Mouse (Mus musculus) duodenum, adult 2 months (tissue): ENCODE measurements around the gene Csnk2a1. TPM values are rescaled to one million over a fixed set of nuclear protein-coding genes. Genes with fewer than 3 reads are reported as not detected.

ENCODE experiments used
- polyA plus RNA-seq: library from polyadenylated mRNA; depleted of rRNA; stranded (reverse); fragments of >200 nt; gene quantifications from 2 replicates; pipeline ENCODE4 v1.2.3, GENCODE M21; 2012; ENCODE audit warnings: low replicate concordance; rRNA removed

Gene Csnk2a1
- 5.1 and 9.3 TPM in 2 replicates for polyA plus RNA-seq

DNA sequence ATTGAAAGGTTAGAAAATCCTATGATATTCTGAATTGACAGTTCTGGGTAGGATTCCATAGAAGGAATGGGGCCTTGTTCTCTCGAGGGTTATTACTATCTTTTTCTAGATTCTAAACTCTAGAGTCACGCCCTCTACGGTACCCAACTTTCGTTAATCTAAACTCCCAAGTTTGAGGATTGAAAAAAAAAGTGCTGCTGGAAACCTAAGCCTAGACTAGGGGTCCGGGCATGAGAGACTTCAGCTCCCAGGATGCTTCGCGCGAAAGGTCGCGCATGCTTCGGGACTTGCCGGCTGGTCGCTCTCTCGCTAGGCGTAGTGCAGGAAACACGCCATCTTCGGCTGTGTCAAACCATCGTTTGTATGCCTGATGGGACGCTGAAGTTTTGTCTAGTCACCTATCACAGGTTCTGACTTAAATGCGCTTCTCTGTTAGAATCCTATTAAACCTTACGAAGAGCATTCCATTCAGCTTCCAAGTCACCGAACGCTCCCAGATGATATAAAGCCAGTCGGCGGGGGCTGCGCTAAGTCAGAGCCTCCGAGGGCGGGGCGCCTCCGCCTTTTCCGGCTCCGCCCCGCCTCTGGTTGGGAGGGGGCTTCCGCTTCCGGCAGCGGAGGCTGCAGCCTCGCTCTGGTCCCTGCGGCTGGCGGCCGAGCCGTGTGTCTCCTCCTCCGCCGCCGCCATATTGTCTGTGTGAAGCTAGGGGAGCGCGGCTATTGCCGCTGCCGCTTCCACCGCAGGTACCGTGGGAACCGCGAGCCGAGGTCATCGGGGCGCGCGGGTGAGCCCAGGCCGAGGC is at the start of gene Csnk2a1:
Gene Csnk2a1, plus strand, starts transcription at position 592 of the 803 bp plus-strand sequence.

DNA sequence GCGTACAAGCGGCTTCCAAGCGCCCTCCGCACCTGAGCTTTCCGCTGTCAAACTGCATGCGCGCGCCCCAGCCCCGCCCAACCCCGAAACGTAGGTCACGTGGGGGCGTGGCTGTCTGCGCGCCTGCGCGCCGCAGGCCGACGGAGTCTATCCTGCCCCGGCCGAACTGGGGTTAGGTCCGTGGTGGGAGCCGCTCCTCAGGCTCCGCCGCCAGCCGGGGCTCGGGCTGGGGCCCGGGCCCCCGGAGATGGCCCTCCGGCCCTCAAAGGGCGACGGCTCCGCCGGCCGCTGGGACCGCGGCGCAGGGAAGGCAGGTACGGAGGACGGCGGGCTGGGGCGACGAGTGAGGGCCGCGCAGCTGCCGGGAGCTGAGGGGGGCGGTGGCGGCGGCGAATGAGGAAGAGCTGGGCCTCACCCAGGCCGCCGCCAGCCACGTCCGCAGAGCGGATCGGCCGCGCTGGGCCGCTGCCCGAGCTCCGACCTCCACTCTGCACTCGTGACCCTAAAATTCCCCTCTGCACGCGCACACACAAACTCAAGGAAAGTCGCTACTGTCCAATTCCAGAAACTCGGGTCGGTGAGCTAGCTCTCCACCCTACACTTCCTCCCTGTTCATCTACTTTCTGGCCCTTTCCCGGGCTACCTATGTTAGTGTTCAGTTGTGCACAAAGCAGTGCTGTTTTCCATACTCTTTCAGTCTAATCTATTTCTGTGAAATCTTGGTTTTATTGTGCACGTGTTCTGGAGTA is 67.3 kb downstream of the Csnk2a1 start, which contains the start of gene Tbc1d20:
Gene Tbc1d20, plus strand, starts transcription at position 102 of the 749 bp plus-strand sequence.

Other genes with a start within 250 kb of the Csnk2a1 start
- gene Fam110a, start 246.6 kb upstream of the Csnk2a1 start, polyA plus RNA-seq, result 16.1 and 17.9 TPM in 2 replicates
- gene Slc52a3, start 230.3 kb upstream of the Csnk2a1 start, polyA plus RNA-seq, result 33.7 and 88.7 TPM in 2 replicates
- gene Scrt2, start 145.3 kb upstream of the Csnk2a1 start, polyA plus RNA-seq, result not detected in 2 replicates
- 328 and 743 TPM in 2 replicates for gene Srxn1, start 121.3 kb upstream of the Csnk2a1 start, polyA plus RNA-seq
- gene Tcf15, start 83.3 kb upstream of the Csnk2a1 start, polyA plus RNA-seq, result 1.8 and 13.4 TPM in 2 replicates
- 29.8 and 43.3 TPM in 2 replicates for gene Tbc1d20, start 67.0 kb downstream of the Csnk2a1 start, polyA plus RNA-seq
- 178 and 279 TPM in 2 replicates for gene Rbck1, start 105.8 kb downstream of the Csnk2a1 start, polyA plus RNA-seq
- 4.9 and 33.5 TPM in 2 replicates for gene Trib3, start 117.2 kb downstream of the Csnk2a1 start, polyA plus RNA-seq
- gene Nrsn2, start 149.8 kb downstream of the Csnk2a1 start, polyA plus RNA-seq, result 0.57 and 0.86 TPM in 2 replicates
- gene Sox12, start 171.2 kb downstream of the Csnk2a1 start, polyA plus RNA-seq, result 3.0 and 3.3 TPM in 2 replicates
- gene Zcchc3, start 188.2 kb downstream of the Csnk2a1 start, polyA plus RNA-seq, result 0.54 and 0.89 TPM in 2 replicates
- not detected in 2 replicates for gene 6820408C15Rik, start 188.7 kb downstream of the Csnk2a1 start, polyA plus RNA-seq
- gene Defb23, start 237.8 kb downstream of the Csnk2a1 start, polyA plus RNA-seq, result not detected in 2 replicates